Mouse (Mus musculus) heart, postnatal 0 days (tissue): ENCODE measurements around the gene Fxyd6.

ENCODE experiments used
- CTCF ChIP-seq: IDR thresholded peaks from 2 replicates; pipeline ENCODE4 v1.5.1; 2016; ENCODE audit warnings: antibody characterized with exemption, control low read depth, low read depth
- EP300 ChIP-seq: IDR thresholded peaks from 2 replicates; pipeline ENCODE4 v1.6.1; 2016; ENCODE audit warnings: antibody characterized with exemption, low read depth

GRCm38 (mm10) chr9:45402957-45403356 is 33.0 kb downstream of the Fxyd6 start:
- TF ChIP-seq CTCF (no peak), EP300 (no peak)
